Mouse (Mus musculus) ES-E14 (cell line): ENCODE data around the gene Cd84. TPM values are rescaled to one million over a fixed set of nuclear protein-coding genes. Genes with fewer than 3 reads are reported as not detected.
"Not testable (repeated sequence)": the region's sequence is repeated elsewhere in the genome, so short reads cannot be mapped to it uniquely, and the experiment has no call there.

ENCODE experiments used
- DNase-seq: peaks from one replicate; pipeline ENCODE4 v3.0.0-alpha.2; 2013; ENCODE audit warnings: low read depth, low spot score
- H3K27ac ChIP-seq: 2 replicates; pipeline ENCODE4 v1.5.1; 2012; ENCODE audit warnings: low read depth, mild to moderate bottlenecking, low read length, moderate library complexity, mixed read lengths; ENCODE audit not compliant: poor library complexity, insufficient read depth, severe bottlenecking
- H3K36me3 ChIP-seq: 2 replicates; pipeline ENCODE4 v1.6.1; 2012; ENCODE audit warnings: mild to moderate bottlenecking, low read length, moderate library complexity, mixed read lengths; ENCODE audit not compliant: control insufficient read depth, poor library complexity, insufficient read depth, severe bottlenecking
- H3K4me1 ChIP-seq, 2 experiments: fragments of 150-350 bp in 1 of 2; sonication (generic) in 1 of 2; 2 replicates each; pipeline ENCODE4 v1.6.1; 2012; ENCODE audit warnings: low read length in 2 of 2, mild to moderate bottlenecking in 1 of 2, mixed read lengths in 1 of 2; ENCODE audit not compliant: control insufficient read depth in 2 of 2, insufficient read depth in 2 of 2, poor library complexity in 1 of 2
- H3K4me3 ChIP-seq, 2 experiments: fragments of 150-350 bp in 1 of 2; sonication (generic) in 1 of 2; 2 replicates each; pipeline ENCODE4 v1.5.1; 2012; ENCODE audit warnings: low read length in 2 of 2, low read depth in 1 of 2, mild to moderate bottlenecking in 1 of 2, mixed read lengths in 1 of 2; ENCODE audit not compliant: insufficient read depth in 1 of 2, poor library complexity in 1 of 2, severe bottlenecking in 1 of 2
- H3K9ac ChIP-seq: 2 replicates; pipeline ENCODE4 v1.6.1; 2012; ENCODE audit warnings: low read depth, mild to moderate bottlenecking, low read length, mixed read lengths; ENCODE audit not compliant: poor library complexity, insufficient read depth, severe bottlenecking
- H3K9me3 ChIP-seq: fragments of 150-350 bp; sonication (generic); 2 replicates; pipeline ENCODE4 v1.6.1; 2012; ENCODE audit warnings: low read depth, mild to moderate bottlenecking, low read length; ENCODE audit not compliant: control insufficient read depth, insufficient read depth
- CHD2 ChIP-seq: IDR thresholded peaks from 2 replicates; pipeline ENCODE4 v1.6.1; 2014; ENCODE audit warnings: mild to moderate bottlenecking, low read depth, low read length, inconsistent platforms
- HCFC1 ChIP-seq: IDR thresholded peaks from 2 replicates; pipeline ENCODE4 v1.6.1; 2012; ENCODE audit warnings: low read length, inconsistent platforms, borderline replicate concordance; ENCODE audit not compliant: insufficient read depth
- MAFK ChIP-seq: IDR thresholded peaks from 2 replicates; pipeline ENCODE4 v1.6.1; 2014; ENCODE audit warnings: mild to moderate bottlenecking, low read depth, low read length, inconsistent platforms; ENCODE audit not compliant: insufficient read depth
- ZC3H11A ChIP-seq: IDR thresholded peaks from 2 replicates; pipeline ENCODE4 v1.6.1; 2012; ENCODE audit warnings: low read depth, mild to moderate bottlenecking, inconsistent platforms, low read length, borderline replicate concordance
- ZNF384 ChIP-seq: IDR thresholded peaks from 2 replicates; pipeline ENCODE4 v1.6.1; 2012; ENCODE audit warnings: low read depth, low read length, inconsistent platforms
- in situ Hi-C, 2 experiments: fragments of 600-800 bp; cut with MboI; formaldehyde crosslinking; loops; one replicate each; pipeline ENCODE4 v1.15.1; 2025; ENCODE audit warnings: low sequenced_read_pairs in 2 of 2, inconsistent platforms in 1 of 2; ENCODE audit not compliant: unreplicated experiment in 2 of 2
- total RNA-seq: library from RNA; depleted of rRNA; stranded (reverse); fragments of 300-350 nt; gene quantifications from 2 replicates; pipeline ENCODE4 v1.2.3, GENCODE M21; 2012; rRNA removed

The Cd84 gene
- 0.09 TPM in 1 of 2 replicates, not detected in the other for total RNA-seq

GRCm38 (mm10) chr1:171839488-171839887 lies at the start of gene Cd84:
Gene Cd84, plus strand, starts transcription at chr1:171839697.
- no peak within 1 kb of the TSS for H3K27ac ChIP-seq
- no peak for TF ChIP-seq MAFK
- no peak for TF ChIP-seq ZNF384
- no peak for TF ChIP-seq ZC3H11A
- TF ChIP-seq HCFC1, result no peak
- TF ChIP-seq CHD2, result no peak
- DNase-seq, result no peak
- H3K9ac ChIP-seq, result no peak within 1 kb of the TSS
- no peaks in the 10 kb centered on the region for H3K4me1 ChIP-seq
- no peak within 1 kb of the TSS for H3K4me3 ChIP-seq
- H3K36me3 ChIP-seq, result no peaks in the 10 kb centered on the region
- in situ Hi-C loops, result no loop called here
- H3K9me3 ChIP-seq, result 0 out of 2 replicates have a peak, but pooled peaks cover 8% of the 10 kb centered on the region

DNA sequence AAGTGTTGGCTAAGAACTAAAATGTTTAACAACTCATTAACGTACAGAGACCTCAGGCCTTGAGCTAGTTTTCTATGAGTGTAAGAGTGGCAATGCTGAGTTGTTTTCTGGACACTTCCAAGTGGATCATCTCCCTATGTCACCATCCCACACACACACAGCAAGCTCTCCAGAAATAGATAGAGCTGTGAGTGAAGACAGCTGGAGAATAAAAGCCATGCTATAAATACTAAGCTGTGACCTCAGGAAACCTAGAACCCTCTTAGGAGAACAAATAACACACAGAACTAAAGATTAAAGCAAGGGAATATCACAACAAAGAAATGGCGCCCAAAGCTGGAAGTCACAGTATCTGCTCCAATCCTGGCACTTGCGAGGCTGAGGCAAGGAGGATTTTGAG lies 48.0 kb upstream of the Cd84 start:
- no peaks in the 10 kb centered on the region for H3K9me3 ChIP-seq
- H3K4me3 ChIP-seq, result no peak overlapping the region
- TF ChIP-seq HCFC1, result no peak
- no peak for TF ChIP-seq MAFK
- TF ChIP-seq ZNF384, result no peak
- TF ChIP-seq ZC3H11A, result no peak
- TF ChIP-seq CHD2, result no peak
- no peak overlapping the region for H3K27ac ChIP-seq
- in situ Hi-C loops, result no loop called here
- no peaks in the 10 kb centered on the region for H3K4me1 ChIP-seq
- no peak for DNase-seq
- no peak overlapping the region for H3K9ac ChIP-seq
- H3K36me3 ChIP-seq, result no peaks in the 10 kb centered on the region

GRCm38 (mm10) chr1:171796185-171796584 lies 43.3 kb upstream of the Cd84 start:
- Histone ChIP-seq H3K9me3 (no peaks in the 10 kb centered on the region), H3K27ac (no peak overlapping the region), H3K36me3 (no peaks in the 10 kb centered on the region), H3K9ac (no peak overlapping the region), H3K4me3 (no peak overlapping the region), H3K4me1 (no peaks in the 10 kb centered on the region)
- TF ChIP-seq HCFC1, result no peak
- no peak for TF ChIP-seq CHD2
- no peak for TF ChIP-seq ZNF384
- TF ChIP-seq ZC3H11A, result no peak
- TF ChIP-seq MAFK, result no peak
- DNase-seq, result no peak
- in situ Hi-C loops, result no loop called here

GRCm38 (mm10) chr1:171797840-171798239 lies 41.7 kb upstream of the Cd84 start:
- in situ Hi-C loops, result no loop called here
- H3K4me1 ChIP-seq, result no peaks in the 10 kb centered on the region
- no peak overlapping the region for H3K4me3 ChIP-seq
- H3K27ac ChIP-seq, result no peak overlapping the region
- H3K36me3 ChIP-seq, result no peaks in the 10 kb centered on the region
- no peak for DNase-seq
- no peaks in the 10 kb centered on the region for H3K9me3 ChIP-seq
- H3K9ac ChIP-seq, result no peak overlapping the region
- TF ChIP-seq CHD2, result no peak
- no peak for TF ChIP-seq ZC3H11A
- TF ChIP-seq MAFK, result no peak
- TF ChIP-seq HCFC1, result no peak
- TF ChIP-seq ZNF384, result no peak

GRCm38 (mm10) chr1:171799648-171800047 lies 39.8 kb upstream of the Cd84 start:
- no peak for TF ChIP-seq CHD2
- no peak for TF ChIP-seq HCFC1
- no peak for TF ChIP-seq ZNF384
- in situ Hi-C loops, result loop anchor here in 1 of 2 experiments (25.0 kb wide), 1 partner anchor 188 kb away; no protein-coding TSS in a partner anchor
- H3K9ac ChIP-seq, result no peak overlapping the region
- no peaks in the 10 kb centered on the region for H3K36me3 ChIP-seq
- H3K9me3 ChIP-seq, result no peaks in the 10 kb centered on the region
- H3K4me3 ChIP-seq, result no peak overlapping the region
- no peak overlapping the region for H3K27ac ChIP-seq
- no peaks in the 10 kb centered on the region for H3K4me1 ChIP-seq
- no peak for DNase-seq

- H3K27ac ChIP-seq, H3K9ac ChIP-seq, DNase-seq, H3K4me1 ChIP-seq, H3K4me3 ChIP-seq, H3K36me3 ChIP-seq, H3K9me3 ChIP-seq: not testable (repeated sequence)
- in situ Hi-C loops, result loop anchor here in 1 of 2 experiments (25.0 kb wide), 1 partner anchor 176 kb away; no protein-coding TSS in a partner anchor
Measured at GRCm38 (mm10) chr1:171811048-171811447, 28.4 kb upstream of the Cd84 start.
